Mouse (Mus musculus): ENCODE measurements around the gene Taz. TPM values are rescaled to one million over a fixed set of nuclear protein-coding genes. Genes with fewer than 3 reads are reported as not detected.
A peak's percentile ranks its signal among the peaks of the same experiment; 100 is the strongest.

Taz gene
- polyA plus RNA-seq, 1 experiment: 79.6 TPM

- H3K4me3 ChIP-seq (ENCODE audit: insufficient read depth, low read depth, low read length): no peak overlapping the region
- TF ChIP-seq POLR2A (IDR thresholded peaks at IDR 0.05; ENCODE audit: low read depth, low read length): no peak
- no peak for TF ChIP-seq CTCF (conservative IDR thresholded peaks at IDR 0.05; ENCODE audit: insufficient read depth, insufficient read length, low read depth, low read length)
- no peak for DNase-seq
- WGBS: 81% methylated on average over 8 of the region's 8 CpGs
- no peaks in the 10 kb centered on the region for H3K27me3 ChIP-seq (replicated peaks; ENCODE audit: control insufficient read depth, insufficient read depth, low read length)
- H3K27ac ChIP-seq (ENCODE audit: insufficient read depth, low read depth, low read length): no peak overlapping the region
- H3K4me1 ChIP-seq (ENCODE audit: control insufficient read depth, insufficient read depth, low read length): no peaks in the 10 kb centered on the region; the same call in 1 of the 2 replicates
- H3K36me3 ChIP-seq (ENCODE audit: control insufficient read depth, insufficient read depth, low read length): no peaks in the 10 kb centered on the region
Measured at GRCm38 (mm10) chrX:74277916-74278315, 3.8 kb upstream of the Taz start.

- Histone ChIP-seq H3K27me3 (replicated peaks; ENCODE audit: control insufficient read depth, insufficient read depth, low read length) (no peaks in the 10 kb centered on the region), H3K36me3 (ENCODE audit: control insufficient read depth, insufficient read depth, low read length) (no peaks in the 10 kb centered on the region), H3K4me3 (ENCODE audit: insufficient read depth, low read depth, low read length) (peak overlapping the region; percentile 95), H3K27ac (ENCODE audit: insufficient read depth, low read depth, low read length) (peak overlapping the region; percentile 83), H3K4me1 (ENCODE audit: control insufficient read depth, insufficient read depth, low read length) (no peaks in the 10 kb centered on the region; the same call in 1 of the 2 replicates)
- WGBS: under 1% methylated on average over 14 of the region's 14 CpGs
- no peak for DNase-seq
- no peak for TF ChIP-seq POLR2A (IDR thresholded peaks at IDR 0.05; ENCODE audit: low read depth, low read length)
- no peak for TF ChIP-seq CTCF (conservative IDR thresholded peaks at IDR 0.05; ENCODE audit: insufficient read depth, insufficient read length, low read depth, low read length)
Measured at GRCm38 (mm10) chrX:74281041-74281731, 526 bp upstream of the Taz start.

GRCm38 (mm10) chrX:74282395-74283091 lies 831 bp downstream of the Taz start:
- 1% methylated on average over 39 of the region's 39 CpGs for WGBS
- DNase-seq: peak; percentile 93
- TF ChIP-seq POLR2A (IDR thresholded peaks at IDR 0.05; ENCODE audit: low read depth, low read length): peak; percentile 63
- TF ChIP-seq CTCF (conservative IDR thresholded peaks at IDR 0.05; ENCODE audit: insufficient read depth, insufficient read length, low read depth, low read length): no peak

GRCm38 (mm10) chrX:74283092-74283437 lies 1.4 kb downstream of the Taz start:
- H3K36me3 ChIP-seq (ENCODE audit: control insufficient read depth, insufficient read depth, low read length): no peaks in the 10 kb centered on the region
- peak overlapping the region; percentile 93 for H3K27ac ChIP-seq (ENCODE audit: insufficient read depth, low read depth, low read length)
- peak overlapping the region; percentile 95 for H3K4me3 ChIP-seq (ENCODE audit: insufficient read depth, low read depth, low read length)
- TF ChIP-seq CTCF (conservative IDR thresholded peaks at IDR 0.05; ENCODE audit: insufficient read depth, insufficient read length, low read depth, low read length): no peak
- TF ChIP-seq POLR2A (IDR thresholded peaks at IDR 0.05; ENCODE audit: low read depth, low read length): no peak
- no peaks in the 10 kb centered on the region for H3K27me3 ChIP-seq (replicated peaks; ENCODE audit: control insufficient read depth, insufficient read depth, low read length)
- no peaks in the 10 kb centered on the region; the same call in 1 of the 2 replicates for H3K4me1 ChIP-seq (ENCODE audit: control insufficient read depth, insufficient read depth, low read length)
- DNase-seq: no peak
- 2% methylated on average over 5 of the region's 5 CpGs for WGBS

More at GRCm38 (mm10) chrX:74282395-74283091, 831 bp downstream of the Taz start:
- no peaks in the 10 kb centered on the region for H3K36me3 ChIP-seq (ENCODE audit: control insufficient read depth, insufficient read depth, low read length)
- no peaks in the 10 kb centered on the region; the same call in 1 of the 2 replicates for H3K4me1 ChIP-seq (ENCODE audit: control insufficient read depth, insufficient read depth, low read length)
- no peaks in the 10 kb centered on the region for H3K27me3 ChIP-seq (replicated peaks; ENCODE audit: control insufficient read depth, insufficient read depth, low read length)
- peak overlapping the region; percentile 95 for H3K4me3 ChIP-seq (ENCODE audit: insufficient read depth, low read depth, low read length)
- peak overlapping the region; percentile 93 for H3K27ac ChIP-seq (ENCODE audit: insufficient read depth, low read depth, low read length)

GRCm38 (mm10) chrX:74293431-74293830 lies 11.7 kb downstream of the Taz start:
- H3K27ac ChIP-seq (ENCODE audit: insufficient read depth, low read depth, low read length): no peak overlapping the region
- H3K36me3 ChIP-seq (ENCODE audit: control insufficient read depth, insufficient read depth, low read length): no peaks in the 10 kb centered on the region; the same call in 1 of the 2 replicates
- H3K27me3 ChIP-seq (replicated peaks; ENCODE audit: control insufficient read depth, insufficient read depth, low read length): no peaks in the 10 kb centered on the region
- no peaks in the 10 kb centered on the region for H3K4me1 ChIP-seq (ENCODE audit: control insufficient read depth, insufficient read depth, low read length)
- 84% methylated on average over 4 of the region's 4 CpGs for WGBS
- H3K4me3 ChIP-seq (ENCODE audit: insufficient read depth, low read depth, low read length): no peak overlapping the region
- no peak for TF ChIP-seq POLR2A (IDR thresholded peaks at IDR 0.05; ENCODE audit: low read depth, low read length)
- DNase-seq: no peak

GRCm38 (mm10) chrX:74296538-74297448 lies 15.1 kb downstream of the Taz start, which contains the start of gene Atp6ap1:
TSS of gene Atp6ap1 (plus strand) at chrX:74297097.
- no peaks in the 10 kb centered on the region for H3K36me3 ChIP-seq (ENCODE audit: control insufficient read depth, insufficient read depth, low read length)
- peak; percentile 98 for DNase-seq
- peak within 1 kb of the TSS; percentile 98 for H3K4me3 ChIP-seq (ENCODE audit: insufficient read depth, low read depth, low read length)
- TF ChIP-seq CTCF (conservative IDR thresholded peaks at IDR 0.05; ENCODE audit: insufficient read depth, insufficient read length, low read depth, low read length): no peak
- peak; percentile 56 for TF ChIP-seq POLR2A (IDR thresholded peaks at IDR 0.05; ENCODE audit: low read depth, low read length)
- no peaks in the 10 kb centered on the region for H3K27me3 ChIP-seq (replicated peaks; ENCODE audit: control insufficient read depth, insufficient read depth, low read length)
- H3K4me1 ChIP-seq (ENCODE audit: control insufficient read depth, insufficient read depth, low read length): no peaks in the 10 kb centered on the region
- peak within 1 kb of the TSS; percentile 58 for H3K27ac ChIP-seq (ENCODE audit: insufficient read depth, low read depth, low read length)
- WGBS: under 1% methylated on average over 37 of the region's 37 CpGs
